Mouse (Mus musculus) embryo, embryonic 10 days (tissue): ENCODE measurements around the gene Actn2.
A peak's percentile ranks its signal among the peaks of the same experiment; 100 is the strongest.

Experiments
- DNase-seq: peaks from one replicate; pipeline ENCODE4 v3.0.0-alpha.2; 2015; ENCODE audit warnings: low spot score

Gene Actn2

DNA sequence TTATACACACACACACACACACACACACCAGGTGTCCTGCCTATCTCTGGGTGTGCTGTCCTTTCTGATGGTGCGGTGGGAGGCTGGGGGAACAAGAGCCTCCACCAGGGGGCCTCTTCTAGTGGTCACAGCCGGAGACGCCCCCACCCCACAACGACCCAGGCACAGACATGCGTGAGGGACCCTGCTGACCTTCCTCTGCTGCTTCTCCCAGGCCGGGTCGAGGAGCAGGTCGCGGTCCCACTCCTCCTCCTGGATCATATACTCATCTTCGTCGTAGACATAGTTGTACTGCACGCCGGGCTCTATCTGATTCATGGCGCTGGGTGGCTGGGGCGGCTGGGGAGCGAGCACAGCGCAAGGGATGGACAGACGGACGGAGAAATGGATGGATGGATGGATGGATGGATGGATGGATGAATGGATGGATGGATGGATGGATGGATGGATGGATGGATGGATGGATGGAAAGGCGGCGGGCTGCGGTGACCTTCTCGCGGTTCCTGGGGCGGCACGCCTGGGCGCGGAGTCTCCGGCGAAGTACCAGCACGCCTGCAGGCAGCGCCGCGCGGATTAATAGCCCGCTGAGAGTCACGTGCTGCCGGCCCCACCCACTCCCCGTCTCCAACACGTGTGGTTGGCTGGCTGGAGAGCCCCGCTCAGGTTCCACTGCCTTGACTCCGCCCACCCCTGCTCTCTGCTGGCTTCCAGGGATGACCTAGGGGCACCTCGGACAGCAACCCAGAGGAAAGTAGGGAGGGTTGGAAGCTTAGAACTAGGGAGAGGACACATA is at the start of gene Actn2:
TSS of gene Actn2 (minus strand) at position 578 of the 793 bp plus-strand sequence.
- peak; percentile 94 for DNase-seq

DNA sequence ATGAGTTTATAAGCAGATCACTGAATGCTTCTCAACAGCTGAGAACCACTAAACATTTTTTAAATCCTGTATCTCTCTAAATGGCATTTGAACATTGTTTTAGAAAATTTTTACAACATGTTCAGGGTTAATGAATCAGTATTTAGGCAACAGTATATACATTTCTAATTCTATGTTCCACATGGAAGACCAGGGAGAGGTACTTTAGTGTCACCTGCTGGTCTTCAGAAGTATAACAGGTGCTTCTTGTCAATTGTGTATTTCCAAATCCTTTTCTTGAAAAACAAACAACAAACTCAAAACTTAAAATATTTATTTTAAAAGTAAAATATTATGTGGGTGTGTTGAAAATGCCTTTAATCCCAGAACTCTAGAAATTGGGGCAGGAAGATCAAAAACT is 45.7 kb upstream of the Actn2 start:
- peak; percentile 42 for DNase-seq

DNA sequence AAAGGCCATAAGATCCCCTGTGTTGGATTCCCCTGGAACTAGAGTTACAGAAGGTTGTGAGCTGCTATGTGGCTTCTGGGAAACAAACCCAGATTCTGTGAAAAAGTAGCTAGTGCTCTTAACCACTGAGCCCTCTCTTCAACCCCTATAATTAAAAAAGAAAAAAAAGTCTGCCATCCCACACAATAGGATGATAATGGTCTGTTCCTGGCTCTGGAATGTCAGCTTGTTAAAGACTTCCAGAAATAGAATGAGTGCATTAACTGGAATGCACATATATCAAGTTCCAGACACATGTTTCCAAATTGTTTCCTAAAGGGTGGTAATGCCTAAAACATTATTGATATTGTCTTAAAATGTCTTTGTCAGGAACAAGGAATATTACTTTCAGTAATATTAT is 44.2 kb upstream of the Actn2 start:
- no peak for DNase-seq

DNA sequence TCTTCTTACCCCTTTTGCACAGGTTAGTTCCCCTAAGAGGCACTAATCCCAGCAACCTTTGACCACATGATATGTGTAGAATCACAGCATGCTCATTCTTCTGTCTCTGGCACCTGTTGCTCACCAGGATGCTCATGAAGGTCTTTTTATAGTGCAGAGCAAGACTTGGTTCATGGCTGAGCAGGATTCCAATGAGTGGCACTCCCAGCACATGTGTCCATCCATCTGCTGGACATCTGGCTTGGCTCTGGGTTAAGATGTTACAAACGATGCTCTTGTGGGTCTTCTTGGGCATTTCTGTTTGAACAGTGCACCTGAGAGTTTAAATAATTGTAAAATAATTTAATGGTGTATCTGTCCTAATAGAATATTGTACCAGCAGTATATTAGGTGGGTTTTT is 36.2 kb upstream of the Actn2 start:
- DNase-seq = no peak

DNA sequence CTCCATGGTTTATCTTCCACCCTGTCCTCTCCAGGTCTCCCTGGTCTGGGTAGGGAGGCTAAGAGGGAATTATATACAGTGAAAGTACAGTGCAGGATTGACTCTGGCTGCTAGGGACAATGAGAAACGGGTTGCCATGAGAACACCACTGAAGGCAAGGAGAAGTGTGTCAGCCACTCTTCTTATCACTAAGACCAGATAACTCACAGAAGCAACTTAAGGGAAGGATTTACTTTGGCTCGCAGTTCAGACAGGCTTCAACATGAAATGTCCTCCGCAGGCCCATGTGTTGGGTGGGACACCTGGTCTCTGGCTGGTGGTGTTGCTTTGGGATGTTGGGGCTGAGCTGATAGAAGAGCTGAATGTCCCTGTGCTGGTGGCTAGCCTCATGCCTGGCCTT is 32.2 kb upstream of the Actn2 start:
- no peak for DNase-seq

DNA sequence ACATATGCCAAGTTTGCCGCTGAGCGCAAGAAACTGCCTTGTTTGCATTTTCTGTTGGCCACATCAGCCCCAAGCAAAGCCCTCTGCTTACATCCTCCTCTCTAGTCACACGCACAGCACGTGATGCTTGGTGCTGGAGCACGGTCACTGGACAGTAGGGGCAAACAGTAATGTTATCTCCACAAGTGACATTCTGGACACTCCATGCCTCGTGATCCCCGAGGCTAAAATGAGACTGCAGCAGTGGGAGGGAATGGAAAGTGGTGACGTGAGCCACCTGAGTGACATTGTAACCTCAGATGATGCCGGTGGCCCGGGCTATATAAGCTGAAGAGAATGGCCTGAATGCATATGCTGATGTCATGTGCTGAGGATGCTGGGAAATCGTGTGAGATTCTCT is 29.4 kb upstream of the Actn2 start:
- no peak for DNase-seq

DNA sequence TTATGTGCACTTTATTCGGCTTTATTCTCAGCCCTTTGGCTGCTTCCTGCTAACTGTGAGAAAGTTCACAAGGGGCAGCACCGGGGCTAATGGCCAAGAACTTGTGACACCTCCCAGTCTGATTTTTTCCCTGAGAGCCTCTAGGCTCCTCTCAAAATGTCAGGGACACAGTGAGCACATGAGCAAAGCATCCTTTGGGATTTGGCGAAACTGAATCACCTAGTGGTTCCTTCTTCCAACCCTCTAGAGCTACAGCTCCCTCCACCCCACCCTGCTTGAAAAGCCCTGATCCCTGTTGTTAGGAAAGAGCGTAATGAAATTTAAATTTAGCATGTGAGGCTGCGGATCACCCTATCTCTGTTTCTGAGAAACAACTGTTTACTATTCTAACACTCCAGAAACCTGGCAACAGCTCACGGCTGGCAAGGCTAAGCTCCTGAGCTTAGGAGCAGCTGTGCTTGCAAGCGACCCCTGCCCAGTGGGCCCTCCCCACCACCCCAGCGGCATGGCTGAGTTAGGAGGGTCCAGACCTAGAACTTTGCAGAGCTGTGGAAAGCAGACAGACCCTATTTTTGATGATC is 28.6 kb upstream of the Actn2 start:
- no peak for DNase-seq

DNA sequence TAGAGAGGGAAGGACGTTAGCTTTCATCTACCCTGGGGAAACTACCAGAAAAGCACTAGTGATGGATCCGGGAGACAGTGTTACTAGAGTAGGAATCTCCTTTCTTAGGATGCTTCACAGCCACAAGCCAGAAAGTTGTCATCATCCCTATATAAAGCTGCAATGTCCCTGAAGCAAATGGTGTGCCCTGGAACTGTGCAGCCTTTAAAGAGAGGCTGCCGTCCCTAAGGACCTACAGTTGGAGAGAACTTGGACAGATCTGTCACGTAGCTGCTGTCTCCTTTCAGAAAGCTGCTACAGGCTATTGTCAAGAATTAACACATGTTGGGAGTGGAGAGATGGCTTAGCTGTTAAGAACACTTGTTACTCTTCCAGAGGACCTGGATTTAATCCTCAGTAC is 20.9 kb upstream of the Actn2 start:
- no peak for DNase-seq

DNA sequence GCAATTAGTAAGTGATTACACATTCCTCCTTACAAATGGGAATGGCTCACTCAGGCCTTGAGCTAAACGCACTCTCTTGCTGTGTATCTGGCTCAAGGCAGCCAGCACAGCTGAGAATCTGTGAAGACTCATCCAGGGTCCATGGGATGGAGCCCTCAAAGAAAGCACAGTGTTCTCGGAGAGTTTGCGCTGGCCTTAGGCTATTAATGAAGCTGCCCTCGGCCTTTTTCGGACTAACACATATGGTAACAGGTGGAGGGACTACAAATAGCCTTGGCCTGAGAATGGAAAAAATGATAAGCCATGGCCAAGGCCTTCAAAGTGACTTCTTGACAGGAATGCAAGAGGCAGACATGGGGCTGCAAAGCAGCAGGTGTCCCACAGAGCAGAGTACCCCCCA is 17.0 kb upstream of the Actn2 start:
- DNase-seq = no peak

DNA sequence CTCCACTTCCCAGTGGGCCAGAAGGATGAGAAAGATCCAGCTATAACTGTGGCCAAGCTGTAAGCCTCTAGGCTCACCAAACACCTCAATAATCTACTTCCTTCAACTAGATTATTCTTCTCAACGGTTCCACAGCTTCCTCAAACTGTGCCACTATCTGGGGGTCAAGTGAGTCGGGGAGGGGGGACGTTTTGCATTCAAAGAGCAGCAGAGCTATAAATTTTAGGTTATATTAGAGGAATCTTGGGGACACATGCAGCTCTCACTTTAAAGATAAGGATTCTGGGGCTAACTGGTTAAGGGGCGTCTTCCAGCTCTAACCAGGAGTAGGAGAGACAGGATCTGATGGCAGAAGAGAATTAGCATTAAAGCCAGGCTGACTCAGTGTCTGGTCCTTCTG is 15.6 kb upstream of the Actn2 start:
- no peak for DNase-seq

DNA sequence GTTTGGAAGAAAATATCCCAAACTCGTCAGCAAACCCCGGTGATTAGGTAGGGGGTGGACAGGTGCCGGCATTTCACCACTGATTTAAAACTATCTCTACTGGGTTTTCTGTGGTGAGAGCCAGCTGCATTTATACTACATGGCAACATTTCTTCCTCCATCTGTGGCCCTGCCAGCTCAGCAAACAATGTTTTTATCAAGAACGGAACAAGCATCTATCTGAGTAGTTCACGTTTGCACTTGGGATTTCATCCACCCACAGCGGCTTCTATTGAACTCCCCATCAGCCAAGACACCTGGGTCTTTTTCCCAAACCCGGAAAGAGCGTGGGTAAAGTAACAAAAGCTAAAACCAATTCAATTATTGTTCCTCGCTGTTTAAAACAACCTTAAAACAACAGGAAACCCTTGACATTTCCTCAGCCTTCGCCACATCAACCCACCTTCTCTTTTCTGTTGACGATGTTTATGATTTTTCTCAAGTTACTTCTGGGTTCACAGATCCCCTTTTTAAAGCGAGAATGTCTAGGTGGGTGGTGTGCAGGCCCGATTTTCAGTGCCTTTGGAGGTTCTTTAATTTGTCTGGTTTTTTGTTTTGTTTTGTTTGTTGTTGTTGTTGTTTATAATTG is 8.8 kb upstream of the Actn2 start:
- DNase-seq = no peak

DNA sequence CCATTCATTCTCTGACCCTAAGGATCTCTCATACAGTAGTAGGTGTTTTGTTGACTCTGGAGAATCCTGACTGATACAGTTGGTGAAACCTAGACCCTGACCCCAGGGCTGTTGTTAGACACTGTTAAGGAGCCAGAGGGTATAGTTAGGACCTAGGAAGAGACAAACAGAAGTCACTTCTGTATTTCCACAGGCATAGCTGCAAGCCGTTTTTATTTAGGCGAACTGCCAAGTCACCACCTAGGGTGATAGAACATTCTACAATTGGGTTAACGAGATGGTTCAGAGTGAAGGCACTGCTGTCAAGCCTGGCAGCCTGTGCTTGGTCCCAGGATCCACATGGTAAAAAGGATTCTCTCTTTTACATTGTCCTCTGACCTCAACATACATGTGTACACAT is 6.3 kb upstream of the Actn2 start:
- no peak for DNase-seq

DNA sequence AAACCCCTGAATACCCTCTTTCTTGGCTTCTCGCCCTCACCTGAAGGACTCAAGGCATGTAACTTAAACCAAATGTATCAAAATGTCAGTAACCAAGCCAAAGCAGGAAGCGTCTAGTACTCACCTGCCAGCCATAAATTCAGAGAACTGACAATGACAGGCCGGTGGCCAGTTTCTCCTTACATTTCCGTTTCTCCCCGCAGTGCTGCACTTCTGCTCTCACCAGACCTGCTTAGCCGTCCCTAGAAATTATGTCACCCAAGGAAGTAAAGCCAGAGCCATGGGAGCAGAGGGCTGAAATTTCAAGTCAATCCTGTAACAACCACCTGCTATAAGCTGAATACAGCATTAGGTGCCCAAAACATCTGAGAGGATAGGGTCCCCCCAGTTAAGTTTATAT is 887 bp upstream of the Actn2 start:
- no peak for DNase-seq

DNA sequence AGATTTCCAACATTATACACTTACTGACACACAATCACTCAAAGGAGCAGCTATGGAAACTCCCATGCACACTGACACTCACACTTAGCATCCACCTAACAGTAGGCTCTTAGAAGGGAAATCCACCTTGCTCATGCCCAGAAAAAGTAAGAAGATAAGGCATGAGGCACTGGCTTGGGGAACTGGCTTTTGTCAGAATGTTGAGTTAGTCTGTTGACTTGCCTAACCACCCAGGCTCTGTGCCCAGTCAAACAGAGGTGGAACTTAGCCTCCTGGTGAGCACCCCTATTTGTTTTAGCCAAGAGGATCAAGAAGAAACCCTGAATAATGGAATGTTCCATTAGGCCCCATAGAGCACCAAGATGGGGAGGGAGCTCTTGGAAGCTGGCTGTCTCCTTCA is 1.1 kb downstream of the Actn2 start:
- no peak for DNase-seq

DNA sequence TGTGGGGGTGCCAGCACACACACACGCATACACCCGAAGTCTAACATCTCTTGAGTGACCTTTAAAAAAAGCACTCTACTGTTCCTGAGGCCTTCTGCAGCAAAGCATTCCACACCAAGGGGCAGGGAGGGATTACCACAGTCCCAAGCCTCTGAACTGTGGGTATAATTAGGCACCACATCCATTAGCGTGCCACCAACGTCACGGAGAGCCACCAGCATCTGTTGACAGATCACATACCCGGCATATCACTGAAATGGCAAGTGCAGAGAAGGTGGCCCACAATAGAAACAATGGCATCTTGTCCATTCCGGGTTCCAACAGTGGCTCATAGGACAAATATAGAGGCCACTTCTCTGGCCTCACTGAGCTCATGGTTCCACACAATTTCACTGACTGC is 2.8 kb downstream of the Actn2 start:
- no peak for DNase-seq

DNA sequence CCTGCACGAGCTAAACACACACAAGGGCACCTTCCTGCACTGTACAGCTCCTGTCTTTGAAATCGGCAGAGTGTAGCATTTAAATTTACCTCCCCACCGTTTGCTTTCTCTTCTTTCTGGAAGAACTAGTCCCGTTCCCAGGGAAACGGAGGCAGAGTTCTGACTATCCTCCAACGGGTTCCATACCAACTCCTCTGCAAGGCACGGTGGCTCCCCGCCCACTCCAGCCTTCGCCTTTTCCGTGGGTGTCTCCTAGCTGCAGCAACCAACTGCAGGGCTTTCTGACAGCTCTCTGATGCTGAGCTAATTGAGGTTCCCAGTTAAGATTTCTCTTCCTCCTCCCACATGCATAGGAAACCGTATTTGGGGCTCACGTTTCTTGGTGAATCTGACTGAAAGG is 6.5 kb downstream of the Actn2 start:
- DNase-seq = no peak

DNA sequence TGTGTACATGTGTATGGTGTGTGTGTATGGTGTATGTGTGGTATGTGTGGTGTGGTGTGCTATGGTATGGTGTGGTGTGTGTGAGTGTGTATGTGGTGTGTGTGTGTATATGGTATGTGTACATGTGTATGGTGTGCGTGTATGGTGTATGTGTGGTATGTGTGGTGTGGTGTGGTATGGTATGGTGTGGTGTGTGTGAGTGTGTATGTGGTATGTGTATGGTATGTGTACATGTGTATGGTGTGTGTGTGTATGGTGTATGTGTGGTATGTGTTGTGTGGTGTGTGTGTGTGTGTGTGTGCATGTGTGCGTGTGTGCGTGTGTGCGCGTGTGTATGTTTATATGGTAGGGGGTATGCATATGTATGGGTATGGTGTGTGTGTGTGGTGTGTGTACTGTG is 9.0 kb downstream of the Actn2 start:
- DNase-seq = no peak

DNA sequence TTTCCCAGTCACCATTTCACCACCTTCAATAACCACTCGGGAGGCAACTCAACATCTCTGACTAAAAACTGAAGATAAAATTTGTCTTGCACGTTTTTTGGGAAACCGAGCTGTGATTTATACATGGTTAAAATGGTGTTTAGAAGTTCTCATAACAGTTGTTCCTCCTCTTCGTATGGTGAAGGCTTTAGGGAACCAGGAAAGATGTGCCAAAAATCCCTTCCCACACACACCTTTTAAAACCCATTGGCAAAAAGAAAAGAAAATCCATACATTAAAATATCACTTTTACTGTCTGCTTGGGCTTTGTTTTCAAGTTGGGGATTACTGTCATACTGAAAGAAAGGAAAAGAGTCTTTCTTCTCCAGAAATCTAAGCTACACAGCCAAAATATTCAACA is 12.2 kb downstream of the Actn2 start:
- no peak for DNase-seq

DNA sequence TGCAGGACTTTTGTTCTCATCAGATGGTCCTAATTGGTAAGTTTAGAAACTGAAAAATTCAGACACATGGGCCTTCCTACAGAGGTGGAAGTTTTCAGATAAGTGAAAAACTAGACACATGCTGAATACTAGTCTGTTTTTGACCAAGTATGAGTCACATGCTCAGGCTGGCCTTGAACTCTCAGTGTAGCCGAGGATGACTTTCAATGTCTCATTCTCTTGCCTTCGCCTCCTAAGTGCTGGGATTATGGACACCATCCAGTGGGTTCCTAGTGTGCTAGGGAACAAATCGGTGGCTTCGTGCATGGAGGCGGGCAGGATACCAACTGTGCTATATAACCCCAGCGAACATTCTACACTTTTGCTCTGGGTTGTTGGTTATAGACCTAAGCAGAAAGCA is 13.0 kb downstream of the Actn2 start:
- no peak for DNase-seq

DNA sequence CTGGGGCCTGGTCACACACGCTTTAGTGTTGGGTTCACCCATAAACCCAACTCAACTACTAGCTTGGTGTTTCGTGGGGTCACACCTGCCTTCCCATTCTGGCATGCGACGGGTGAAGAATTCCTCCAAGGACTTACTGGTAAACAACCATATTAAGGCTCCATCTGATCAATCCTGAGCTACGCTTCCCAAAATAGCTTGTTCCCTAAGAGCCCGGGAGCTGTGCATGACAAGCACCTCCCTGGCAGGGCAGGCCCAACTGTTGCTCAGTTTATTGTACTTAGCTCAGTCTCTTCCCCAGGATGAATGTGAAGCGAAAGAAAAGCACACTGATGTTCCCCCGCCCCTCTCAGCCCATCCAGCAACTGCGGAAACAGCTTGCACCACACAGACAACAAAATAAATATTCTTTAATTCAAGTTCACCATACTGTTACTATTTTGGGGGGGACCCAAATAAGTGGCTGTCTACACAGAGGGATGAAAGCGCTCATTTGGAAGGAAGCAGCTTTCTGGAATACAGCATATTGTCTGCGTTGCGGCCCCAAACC is 17.4 kb downstream of the Actn2 start:
- DNase-seq = no peak

DNA sequence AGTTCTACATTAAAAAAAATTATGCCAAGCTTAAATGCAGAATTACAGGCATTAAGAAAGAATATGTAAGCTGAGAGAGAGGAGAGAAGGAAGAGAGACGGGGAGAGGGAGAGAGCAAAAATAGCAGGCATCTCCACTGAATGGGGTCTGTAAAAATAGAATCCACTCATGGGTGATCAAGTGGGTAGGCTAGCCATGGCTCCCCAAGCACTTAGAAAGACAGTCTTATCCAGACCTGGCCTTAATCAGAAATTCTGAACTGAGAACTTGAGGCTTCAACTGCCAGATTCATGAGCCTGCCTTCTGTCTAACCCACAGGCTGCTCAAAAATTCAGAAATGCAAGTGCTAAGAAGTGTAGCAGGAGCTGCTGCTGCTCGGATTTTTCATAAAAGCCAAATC is 20.4 kb downstream of the Actn2 start:
- DNase-seq = no peak

DNA sequence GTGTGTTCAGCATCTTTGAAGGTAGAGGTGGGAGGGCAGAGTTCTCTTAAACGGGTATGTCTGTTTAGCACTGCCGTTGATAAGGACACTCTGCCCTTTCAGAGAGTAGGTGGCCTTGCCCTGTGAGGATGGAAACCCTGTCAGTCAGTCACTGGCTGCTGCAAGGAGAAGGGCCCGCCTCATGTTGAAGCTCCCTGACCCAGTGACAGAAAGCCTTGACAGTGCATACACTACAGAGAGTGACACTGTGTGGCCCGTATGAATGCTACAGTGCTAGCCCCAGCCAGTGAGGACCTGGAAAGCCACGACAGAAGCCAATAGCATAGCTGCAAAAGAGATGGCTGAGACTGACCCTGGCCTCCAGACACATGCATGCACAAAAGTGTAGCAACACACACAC is 22.5 kb downstream of the Actn2 start:
- no peak for DNase-seq

DNA sequence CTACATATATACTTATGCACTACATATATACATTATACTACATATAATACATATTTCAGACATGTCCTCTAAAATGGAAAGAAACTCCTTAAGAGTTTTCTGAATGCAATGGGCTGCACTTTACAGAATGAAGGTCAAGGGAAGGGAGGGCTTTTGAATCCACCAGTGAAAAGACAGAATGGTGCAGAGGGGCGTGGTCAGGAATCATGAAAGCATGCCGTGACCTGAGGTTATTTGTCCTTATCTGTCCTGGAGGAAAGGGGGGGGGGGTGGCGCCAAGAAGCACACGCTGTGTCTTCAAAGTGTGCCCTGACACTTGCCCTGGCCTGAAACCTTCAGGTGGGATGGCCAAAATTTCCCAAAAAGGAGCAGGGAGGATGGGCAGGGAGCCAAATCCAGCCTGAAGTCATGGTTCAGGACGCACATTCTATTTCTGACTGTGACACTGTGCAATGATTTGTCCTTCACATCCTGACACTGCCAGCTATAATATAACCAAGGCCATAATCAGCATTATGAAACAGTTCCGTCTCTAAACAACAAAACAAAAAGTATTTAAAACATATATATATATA is 23.3 kb downstream of the Actn2 start:
- no peak for DNase-seq
